Mouse (Mus musculus): ENCODE measurements at regions not wholly inside any gene's neighbourhood (a gene's known extent, or its start where the extent isn't known, plus 50 kb on each side); places are given as distances from the start of the nearest gene placed in this dataset.
"Not testable (repeated sequence)": the region's sequence is repeated elsewhere in the genome, so short reads cannot be mapped to it uniquely, and the experiment has no call there.

DNA sequence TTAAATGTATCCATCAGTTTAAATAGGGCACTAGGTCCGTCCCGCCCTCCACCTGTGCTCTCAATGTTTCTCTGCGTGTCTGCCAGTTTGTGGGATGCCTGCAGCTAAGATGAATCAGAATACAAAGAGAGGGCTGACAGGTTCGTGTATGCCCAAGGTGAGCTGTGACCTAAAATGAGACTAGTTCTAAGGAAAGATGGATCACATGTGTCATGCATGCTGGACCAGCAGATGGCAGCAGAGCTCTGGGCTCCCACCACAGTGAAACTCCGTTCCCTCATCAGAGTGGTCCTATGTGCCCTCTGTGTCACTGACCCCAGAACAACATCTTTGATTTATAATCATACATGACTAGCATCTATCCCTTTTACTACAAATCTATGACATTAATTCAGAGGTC, 180.3 kb downstream of the 1700010I14Rik start:
- Histone ChIP-seq H3K27me3 (no peaks in the 10 kb centered on the region), H3K4me3 (peak overlapping the region; percentile 53), H3K27ac (replicated peaks) (peak overlapping the region; percentile 87), H3K4me2 (replicated peaks) (peak overlapping the region; percentile 97), H3K9me3 (no peaks in the 10 kb centered on the region), H3K9ac (replicated peaks) (peak overlapping the region; percentile 72), H3K36me3 (no peaks in the 10 kb centered on the region), H3K4me1 (peaks cover 25% of the 10 kb centered on the region)
- peak; percentile 79 for ATAC-seq (replicated peaks)
- 2% methylated on average over 5 of the region's 5 CpGs for WGBS

DNA sequence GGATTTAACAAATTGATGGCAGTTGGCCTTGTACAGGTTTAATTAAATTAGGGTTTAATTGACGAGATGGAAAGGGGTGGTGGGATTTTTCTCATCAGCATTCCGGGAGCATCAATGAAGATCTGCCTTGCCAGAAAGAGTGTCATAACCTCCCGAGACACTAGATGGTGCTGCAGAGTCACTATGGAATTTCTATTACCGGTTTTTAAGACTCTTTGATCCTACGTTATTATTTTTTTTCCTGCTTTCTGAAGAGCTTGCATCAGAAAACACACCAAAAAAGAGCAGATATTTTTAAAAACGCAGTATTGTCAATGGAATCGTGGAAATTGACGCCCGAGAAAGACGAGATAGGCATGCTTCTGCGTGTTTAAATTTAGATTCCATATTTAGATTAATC, 181.2 kb downstream of the 1700010I14Rik start:
- H3K9ac ChIP-seq (replicated peaks), result no peak overlapping the region
- peaks cover 25% of the 10 kb centered on the region for H3K4me1 ChIP-seq
- peak overlapping the region; percentile 49 for H3K27ac ChIP-seq (replicated peaks)
- H3K4me2 ChIP-seq (replicated peaks), result 0 out of 2 replicates have a peak overlapping the region, but pooled peaks have one; percentile 4
- no peaks in the 10 kb centered on the region for H3K36me3 ChIP-seq
- ATAC-seq (replicated peaks), result no peak
- whole genome bisulfite sequencing, result 13% methylated on average over 11 of the region's 11 CpGs
- H3K27me3 ChIP-seq, result no peaks in the 10 kb centered on the region
- no peak overlapping the region for H3K4me3 ChIP-seq
- no peaks in the 10 kb centered on the region for H3K9me3 ChIP-seq

DNA sequence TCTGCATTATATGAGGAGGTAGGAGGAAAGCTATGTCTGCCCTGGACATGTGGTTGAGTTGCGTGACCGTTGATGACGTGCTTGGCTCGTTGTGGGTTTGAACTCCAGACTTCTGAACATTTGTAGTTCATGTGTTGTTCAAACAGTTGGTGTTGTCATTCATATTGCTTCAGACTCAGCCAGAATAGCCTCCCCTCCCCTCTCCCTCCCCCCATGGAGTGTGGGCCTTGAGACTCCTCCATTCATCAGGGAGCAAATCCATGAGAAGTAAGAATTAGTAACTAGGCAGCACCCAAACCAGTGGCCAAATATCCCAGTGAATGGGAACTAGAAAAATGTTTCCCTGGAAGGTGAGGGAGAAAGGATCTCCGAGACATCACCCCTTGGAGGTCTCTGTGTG, 209.0 kb downstream of the 1700010I14Rik start:
- ATAC-seq (replicated peaks), result no peak
- no peaks in the 10 kb centered on the region for H3K9me3 ChIP-seq
- no peak overlapping the region for H3K27ac ChIP-seq (replicated peaks)
- H3K9ac ChIP-seq (replicated peaks), result no peak overlapping the region
- no peak overlapping the region for H3K4me3 ChIP-seq
- WGBS, result 93% methylated on average over 5 of the region's 5 CpGs
- H3K27me3 ChIP-seq, result no peaks in the 10 kb centered on the region
- no peak overlapping the region for H3K4me2 ChIP-seq (replicated peaks)
- H3K36me3 ChIP-seq, result no peaks in the 10 kb centered on the region
- H3K4me1 ChIP-seq, result no peaks in the 10 kb centered on the region

DNA sequence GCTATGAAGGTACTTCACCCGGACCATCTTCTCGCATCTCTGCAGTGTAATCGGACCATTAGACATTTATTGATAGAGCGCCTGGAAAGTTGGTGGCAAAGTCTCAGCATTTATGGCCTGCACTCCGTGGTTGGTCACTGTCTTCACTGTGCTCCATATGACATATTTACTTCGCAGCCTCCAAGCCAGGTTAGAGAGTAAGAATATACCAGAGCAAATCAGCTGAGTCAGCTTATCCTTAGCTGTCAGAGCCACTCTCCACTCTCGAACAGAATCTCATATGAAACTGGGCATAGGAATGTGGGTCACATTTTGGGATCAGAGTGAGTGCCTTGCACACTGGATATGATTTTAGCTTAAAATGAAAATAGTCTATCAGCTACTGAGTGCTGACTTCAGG, 212.3 kb downstream of the 1700010I14Rik start:
- 94% methylated on average over 7 of the region's 7 CpGs for WGBS
- H3K4me2 ChIP-seq (replicated peaks), result no peak overlapping the region
- no peaks in the 10 kb centered on the region for H3K9me3 ChIP-seq
- H3K9ac ChIP-seq (replicated peaks), result no peak overlapping the region
- H3K27me3 ChIP-seq, result no peaks in the 10 kb centered on the region
- no peaks in the 10 kb centered on the region for H3K36me3 ChIP-seq
- H3K4me1 ChIP-seq, result no peaks in the 10 kb centered on the region
- H3K4me3 ChIP-seq, result no peak overlapping the region
- no peak for ATAC-seq (replicated peaks)
- H3K27ac ChIP-seq (replicated peaks), result no peak overlapping the region

DNA sequence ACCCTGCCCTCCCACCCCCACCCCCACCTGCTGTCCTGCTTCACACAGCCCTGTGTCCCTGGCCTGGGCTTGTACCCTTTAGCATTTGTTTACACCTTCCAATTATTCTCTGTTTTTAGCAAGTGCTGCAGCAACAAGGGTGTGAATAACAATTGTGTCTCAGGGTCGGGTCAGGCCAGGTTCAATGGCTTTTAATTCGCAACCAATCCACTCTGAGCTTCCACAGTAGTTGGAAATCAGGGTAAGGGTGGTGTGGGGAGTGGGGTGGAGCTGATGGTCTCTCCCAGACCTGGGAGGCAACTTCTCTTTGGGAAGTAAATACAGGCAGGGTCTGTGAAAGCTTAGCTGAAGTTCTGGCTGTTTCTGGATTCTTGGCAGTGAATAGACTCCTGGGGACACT, 214.4 kb downstream of the 1700010I14Rik start:
- no peaks in the 10 kb centered on the region for H3K27me3 ChIP-seq
- ATAC-seq (replicated peaks), result no peak
- H3K9ac ChIP-seq (replicated peaks), result no peak overlapping the region
- H3K36me3 ChIP-seq, result no peaks in the 10 kb centered on the region
- H3K9me3 ChIP-seq, result no peaks in the 10 kb centered on the region
- H3K4me2 ChIP-seq (replicated peaks), result no peak overlapping the region
- no peaks in the 10 kb centered on the region for H3K4me1 ChIP-seq
- WGBS, result 17% methylated on average over 2 of the region's 2 CpGs
- H3K4me3 ChIP-seq, result no peak overlapping the region
- no peak overlapping the region for H3K27ac ChIP-seq (replicated peaks)

DNA sequence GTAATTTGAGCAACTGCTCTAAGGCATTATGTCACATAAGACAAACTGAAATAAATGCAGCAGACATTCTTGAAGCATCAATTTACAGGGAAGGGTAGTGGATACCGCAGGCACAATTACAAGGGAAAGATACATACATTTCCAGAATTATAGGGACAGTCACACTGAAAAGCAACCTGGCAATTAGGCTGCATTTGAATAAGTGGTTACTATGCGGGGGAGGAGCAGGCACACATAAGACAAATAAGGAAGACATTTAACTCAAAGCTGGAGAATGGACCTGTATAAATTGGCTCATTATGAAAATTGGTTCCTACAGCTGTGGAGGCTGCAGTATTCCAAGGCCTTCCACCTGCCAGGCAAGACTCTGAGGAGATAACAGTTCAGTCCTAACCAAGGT, 211.2 kb upstream of the Gm17728 start:
- no peaks in the 10 kb centered on the region for H3K4me1 ChIP-seq
- no peaks in the 10 kb centered on the region for H3K36me3 ChIP-seq
- H3K9me3 ChIP-seq, result no peaks in the 10 kb centered on the region
- no peak overlapping the region for H3K27ac ChIP-seq (replicated peaks)
- no peak overlapping the region for H3K4me3 ChIP-seq
- H3K27me3 ChIP-seq, result no peaks in the 10 kb centered on the region
- no peak for ATAC-seq (replicated peaks)
- no peak overlapping the region for H3K4me2 ChIP-seq (replicated peaks)
- no peak overlapping the region for H3K9ac ChIP-seq (replicated peaks)
- 64% methylated on average over 2 of the region's 2 CpGs for WGBS

DNA sequence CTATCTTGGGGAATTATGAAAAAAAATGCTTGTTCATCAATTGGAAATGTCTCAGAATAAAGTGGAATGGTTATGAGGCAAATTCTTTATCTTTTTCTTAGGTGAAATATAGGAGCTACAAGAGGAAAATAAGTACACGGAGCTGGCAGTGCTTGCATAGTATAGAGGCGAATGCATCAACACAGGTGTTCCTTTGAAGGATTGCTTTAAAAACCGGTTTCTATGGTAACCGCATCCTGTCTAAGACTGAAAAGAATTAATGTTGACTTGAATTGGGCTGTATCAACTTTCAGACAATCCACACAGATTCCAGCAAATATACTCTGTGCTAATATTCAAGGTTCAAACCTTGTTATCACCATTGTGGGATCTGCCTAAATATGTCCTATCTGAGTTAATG, 198.8 kb upstream of the Gm17728 start:
- H3K4me3 ChIP-seq, result no peak overlapping the region
- no peak for ATAC-seq (replicated peaks)
- no peak overlapping the region for H3K9ac ChIP-seq (replicated peaks)
- H3K27me3 ChIP-seq, result no peaks in the 10 kb centered on the region
- H3K4me1 ChIP-seq, result no peaks in the 10 kb centered on the region
- H3K9me3 ChIP-seq, result no peaks in the 10 kb centered on the region
- H3K4me2 ChIP-seq (replicated peaks), result no peak overlapping the region
- H3K27ac ChIP-seq (replicated peaks), result no peak overlapping the region
- WGBS, result 72% methylated on average over 4 of the region's 4 CpGs
- no peaks in the 10 kb centered on the region for H3K36me3 ChIP-seq

DNA sequence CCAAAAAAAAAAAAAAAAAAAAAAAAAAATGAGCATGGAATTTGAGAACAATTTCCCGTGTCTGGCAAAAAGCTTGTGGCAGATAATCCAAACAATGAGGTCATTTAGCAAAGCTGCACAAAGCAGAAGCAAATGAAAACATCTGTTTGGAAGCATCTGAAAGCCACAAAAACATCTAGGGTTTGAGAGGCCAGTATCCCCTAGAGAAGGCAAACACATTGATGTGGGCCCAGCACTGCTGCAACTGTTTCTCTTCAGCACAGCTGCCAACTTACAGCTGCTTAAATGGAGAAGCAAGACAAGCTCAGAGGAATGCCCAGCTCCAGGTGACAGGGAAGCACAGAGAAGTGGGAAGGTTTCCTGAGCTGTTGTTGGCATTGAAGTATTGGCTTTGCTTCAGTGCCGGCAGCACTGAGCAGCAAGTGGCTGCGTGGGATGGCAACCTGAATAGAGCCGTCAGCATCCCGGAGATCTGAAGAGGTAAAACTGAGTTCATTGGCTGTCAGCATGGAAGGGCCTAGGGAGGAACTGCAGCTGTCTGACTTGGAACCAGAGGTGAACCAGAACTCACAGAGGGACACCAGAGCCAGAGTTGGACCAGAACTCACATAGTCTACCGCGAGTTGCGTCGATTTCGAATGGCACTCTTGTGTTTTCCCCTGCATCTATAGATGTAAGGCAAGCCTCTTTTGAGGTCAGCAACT, 193.8 kb upstream of the Gm17728 start:
- no peak overlapping the region for H3K27ac ChIP-seq (replicated peaks)
- 67% methylated on average over 10 of the region's 10 CpGs for WGBS
- no peak overlapping the region for H3K4me3 ChIP-seq
- H3K36me3 ChIP-seq, result no peaks in the 10 kb centered on the region
- H3K9me3 ChIP-seq, result no peaks in the 10 kb centered on the region
- no peak overlapping the region for H3K9ac ChIP-seq (replicated peaks)
- no peaks in the 10 kb centered on the region for H3K4me1 ChIP-seq
- no peaks in the 10 kb centered on the region for H3K27me3 ChIP-seq
- H3K4me2 ChIP-seq (replicated peaks), result no peak overlapping the region
- no peak for ATAC-seq (replicated peaks)

DNA sequence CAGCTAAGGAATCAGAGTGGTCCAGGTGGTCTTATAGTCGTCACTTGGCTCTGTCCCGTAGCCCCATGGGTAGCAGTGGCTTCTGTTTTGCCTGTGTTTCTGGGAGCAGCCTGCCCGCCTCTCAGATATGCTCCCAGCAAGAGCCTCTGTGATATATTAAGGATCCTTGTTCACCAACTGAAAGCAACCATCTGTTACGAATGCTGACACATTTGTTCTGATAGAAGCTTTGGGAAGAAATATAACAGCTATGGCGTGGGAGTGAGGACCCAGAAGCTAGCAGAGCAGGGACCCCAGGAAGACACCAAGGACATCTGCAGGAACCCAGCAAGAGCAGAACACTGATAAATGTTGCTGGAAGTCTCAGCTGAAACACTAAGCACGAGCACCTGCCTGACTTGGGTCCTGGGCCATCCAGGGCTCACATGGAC, 186.7 kb upstream of the Gm17728 start:
- Histone ChIP-seq H3K27ac (replicated peaks) (no peak overlapping the region), H3K4me2 (replicated peaks) (no peak overlapping the region), H3K9me3 (no peaks in the 10 kb centered on the region), H3K36me3 (no peaks in the 10 kb centered on the region), H3K4me1 (no peaks in the 10 kb centered on the region), H3K9ac (replicated peaks) (no peak overlapping the region), H3K4me3 (no peak overlapping the region), H3K27me3 (no peaks in the 10 kb centered on the region)
- 73% methylated on average over 6 of the region's 6 CpGs for WGBS
- ATAC-seq (replicated peaks), result no peak

DNA sequence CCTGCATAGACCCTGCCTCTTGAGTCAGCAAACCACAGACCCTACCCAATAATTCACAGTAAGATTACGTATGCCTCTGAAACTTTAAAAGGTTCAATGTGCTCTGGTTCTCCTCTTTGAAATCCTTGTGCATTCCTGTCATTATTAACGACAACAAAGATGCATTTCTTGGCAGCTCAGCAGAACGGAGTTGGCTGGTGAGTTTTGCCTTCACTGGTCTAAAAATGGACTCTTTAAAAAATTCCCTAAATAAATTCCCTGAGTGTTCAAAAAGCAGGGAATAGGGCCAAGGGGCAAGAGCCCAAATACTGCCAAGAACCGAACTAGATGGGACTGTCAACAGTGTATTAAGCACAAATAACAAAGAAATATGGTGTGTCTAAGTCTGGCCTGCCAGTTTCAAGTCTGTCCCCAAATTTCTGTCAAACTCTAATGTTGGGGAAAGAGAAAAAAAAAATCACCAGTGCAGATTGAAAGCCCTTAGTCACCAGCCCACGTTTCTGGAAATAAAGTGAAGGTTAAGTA, 163.2 kb upstream of the Gm17728 start:
- peaks cover 3% of the 10 kb centered on the region; the same call in 1 of the 2 replicates for H3K9me3 ChIP-seq
- H3K27ac ChIP-seq (replicated peaks), result no peak overlapping the region
- 23% methylated on average over 5 of the region's 5 CpGs for WGBS
- no peaks in the 10 kb centered on the region for H3K36me3 ChIP-seq
- no peaks in the 10 kb centered on the region for H3K4me1 ChIP-seq
- no peak overlapping the region for H3K9ac ChIP-seq (replicated peaks)
- H3K4me2 ChIP-seq (replicated peaks), result no peak overlapping the region
- ATAC-seq (replicated peaks), result no peak
- H3K4me3 ChIP-seq, result no peak overlapping the region
- no peaks in the 10 kb centered on the region for H3K27me3 ChIP-seq

DNA sequence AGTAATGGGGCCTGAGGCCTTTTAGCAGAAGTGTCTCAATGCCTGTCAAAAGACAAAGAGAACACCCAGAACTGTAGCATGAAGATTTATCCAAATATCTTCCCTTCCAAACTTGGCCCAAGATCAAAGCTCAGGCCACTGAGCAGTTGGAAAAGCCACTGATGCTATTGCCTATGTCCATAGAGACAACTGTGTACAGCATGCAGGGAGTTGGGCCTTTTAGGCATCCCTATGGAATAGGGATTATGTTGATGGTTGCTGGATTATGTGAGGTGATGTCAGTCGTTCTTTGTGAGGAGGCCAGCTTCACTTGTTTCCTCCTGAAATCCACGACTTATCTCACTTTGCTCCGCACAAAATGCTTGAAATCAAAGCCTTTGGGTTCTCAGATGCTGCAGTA, 153.1 kb upstream of the Gm17728 start:
- Histone ChIP-seq H3K4me1 (no peaks in the 10 kb centered on the region), H3K4me2 (replicated peaks) (no peak overlapping the region), H3K9ac (replicated peaks) (no peak overlapping the region), H3K27me3 (no peaks in the 10 kb centered on the region), H3K9me3 (no peaks in the 10 kb centered on the region), H3K4me3 (no peak overlapping the region), H3K36me3 (no peaks in the 10 kb centered on the region), H3K27ac (replicated peaks) (no peak overlapping the region)
- ATAC-seq (replicated peaks), result no peak
- 71% methylated on average over 3 of the region's 3 CpGs for WGBS

DNA sequence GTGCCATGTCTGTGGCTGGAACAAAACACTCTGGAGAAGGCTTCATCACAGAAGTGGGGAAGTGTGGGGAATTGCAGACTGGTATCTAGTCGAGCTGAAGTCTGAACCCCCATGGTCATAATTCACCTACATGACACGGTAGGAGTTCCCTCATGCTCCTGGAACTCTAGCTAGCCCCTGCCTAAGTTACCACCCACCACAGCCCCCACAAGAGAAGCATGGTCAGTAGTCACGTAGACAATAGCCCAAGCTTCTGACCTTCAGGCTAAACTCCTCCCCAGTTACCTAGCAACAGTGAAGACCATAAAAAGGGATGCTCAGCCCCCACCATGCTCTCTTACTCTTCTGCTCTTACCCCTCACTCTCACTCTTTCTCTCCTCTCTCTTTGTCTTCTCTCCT, 143.8 kb upstream of the Gm17728 start:
- WGBS, result 57% methylated on average over 3 of the region's 3 CpGs

DNA sequence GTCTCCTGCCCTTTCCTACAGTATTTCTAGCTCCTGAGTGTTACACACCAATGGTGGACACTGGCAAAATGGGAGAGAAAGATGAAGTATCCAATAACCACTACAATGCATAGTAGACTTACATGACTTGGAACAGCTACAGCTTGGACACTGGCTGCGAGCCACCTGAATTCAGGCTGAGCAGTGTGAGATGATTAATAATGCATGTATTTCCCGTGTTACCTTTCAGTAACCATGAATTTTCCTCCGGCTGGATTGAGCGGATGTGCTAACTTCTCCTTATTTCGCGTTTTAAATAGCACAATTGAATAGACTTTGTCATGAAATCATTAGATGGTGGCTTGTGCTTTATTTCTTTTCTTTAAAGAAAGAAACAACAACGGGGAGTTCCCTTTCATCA, 142.4 kb upstream of the Gm17728 start:
- ATAC-seq (replicated peaks), result no peak; the same call in 1 of the 2 replicates
- Histone ChIP-seq H3K27me3 (no peaks in the 10 kb centered on the region), H3K4me3 (no peak overlapping the region), H3K36me3 (no peaks in the 10 kb centered on the region), H3K27ac (replicated peaks) (peak overlapping the region; percentile 35; the same call in 1 of the 2 replicates), H3K9ac (replicated peaks) (no peak overlapping the region), H3K9me3 (no peaks in the 10 kb centered on the region), H3K4me2 (replicated peaks) (no peak overlapping the region), H3K4me1 (peaks cover 9% of the 10 kb centered on the region)
- 25% methylated on average over 7 of the region's 7 CpGs for WGBS

More for the DNA sequence above, 143.8 kb upstream of the Gm17728 start:
- not testable (repeated sequence) for H3K9ac ChIP-seq (replicated peaks); H3K4me1 ChIP-seq; H3K4me3 ChIP-seq; H3K27me3 ChIP-seq; H3K9me3 ChIP-seq; H3K36me3 ChIP-seq; H3K4me2 ChIP-seq (replicated peaks); ATAC-seq (replicated peaks); H3K27ac ChIP-seq (replicated peaks)
